Mouse (Mus musculus): ENCODE measurements around the gene Arrdc2.

DNA sequence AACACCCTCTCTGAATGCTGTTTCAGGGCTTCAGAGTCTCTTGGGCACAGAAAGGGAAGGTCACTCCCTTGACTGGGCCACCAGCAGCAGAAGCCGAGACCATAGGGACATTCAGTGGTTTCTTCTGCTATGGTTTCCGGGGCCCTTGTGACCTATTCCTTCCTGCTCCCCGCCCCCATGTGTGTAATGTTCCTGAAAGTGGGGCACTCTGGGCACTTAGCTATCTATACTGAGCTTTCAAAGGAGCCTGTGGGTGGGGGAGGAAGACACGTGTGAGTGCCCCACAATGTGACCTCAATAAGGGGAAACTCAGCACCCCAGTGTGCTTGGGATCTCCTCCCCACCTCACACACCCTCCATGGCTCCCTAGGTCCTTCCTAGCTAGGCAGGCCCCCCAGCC, 33.0 kb downstream of the Arrdc2 start:
- TF ChIP-seq POLR2A (IDR thresholded peaks at IDR 0.05; ENCODE audit: insufficient read depth, low read length) = no peak
- TF ChIP-seq CTCF (IDR thresholded peaks at IDR 0.05; ENCODE audit: low read depth, low read length) = no peak

Data from ES-Bruce4 (cell line).